Mouse (Mus musculus) intestine, postnatal 0 days (tissue): ENCODE results near the gene Arfgef2. TPM values are rescaled to one million over a fixed set of nuclear protein-coding genes. Genes with fewer than 3 reads are reported as not detected.

Source experiments
- ATAC-seq: fragments of 200-750 bp; cut with Nextera tagmentation; 2 replicates; pipeline ENCODE4 v1.8.0; 2017; ENCODE audit warnings: mild to moderate bottlenecking, moderate TSS enrichment, moderate library complexity
- H3K27ac ChIP-seq: fragments of 300-500 bp; sonication (generic); 2 replicates; pipeline ENCODE4 v1.5.1; 2014; ENCODE audit warnings: mild to moderate bottlenecking, low read depth, low read length, moderate library complexity
- H3K27me3 ChIP-seq: fragments of 300-500 bp; sonication (generic); replicated peaks from 2 replicates; pipeline ENCODE4 v1.6.1; 2014; ENCODE audit warnings: low read length, mixed read lengths; ENCODE audit not compliant: control insufficient read depth, insufficient read depth
- H3K36me3 ChIP-seq: fragments of 300-500 bp; sonication (generic); 2 replicates; pipeline ENCODE4 v1.6.1; 2014; ENCODE audit warnings: mild to moderate bottlenecking, moderate library complexity; ENCODE audit not compliant: control insufficient read depth, insufficient read depth
- H3K4me1 ChIP-seq: fragments of 300-500 bp; sonication (generic); replicated peaks from 2 replicates; pipeline ENCODE4 v1.6.1; 2014; ENCODE audit warnings: antibody characterized with exemption, low read length, mixed read lengths; ENCODE audit not compliant: control insufficient read depth, insufficient read depth
- H3K4me2 ChIP-seq: fragments of 300-500 bp; sonication (generic); replicated peaks from 2 replicates; pipeline ENCODE4 v1.6.1; 2014; ENCODE audit warnings: low read depth, mild to moderate bottlenecking, moderate library complexity
- H3K4me3 ChIP-seq: fragments of 300-500 bp; sonication (generic); 2 replicates; pipeline ENCODE4 v1.5.1; 2014; ENCODE audit warnings: low read depth, low read length
- H3K9ac ChIP-seq: fragments of 300-500 bp; sonication (generic); 2 replicates; pipeline ENCODE4 v1.6.1; 2014; ENCODE audit warnings: mild to moderate bottlenecking, low read depth, low read length
- H3K9me3 ChIP-seq: fragments of 300-500 bp; sonication (generic); 2 replicates; pipeline ENCODE4 v1.6.1; 2016; ENCODE audit warnings: mixed run types; ENCODE audit not compliant: control insufficient read depth
- CTCF ChIP-seq: sonication (generic); IDR thresholded peaks from 2 replicates; pipeline ENCODE4 v1.5.1; 2016; ENCODE audit warnings: low read depth, mild to moderate bottlenecking, control low read depth, antibody characterized with exemption, moderate library complexity
- WGBS: fragments of 180-500 bp; shearing (Covaris S2); extraction: QIAGEN DNeasy Blood & Tissue Kit; methylation state at CpG from one replicate; pipeline ENCODE4 v1.1.7; 2014; 5-methylcytosine and 5-hydroxymethylcytosine counted together
- polyA plus RNA-seq: library from polyadenylated mRNA; unstranded; fragments of >200 nt; fragmentation: Nextera tagmentation; extraction: Ambion mirVana; gene quantifications from 2 replicates; pipeline ENCODE4 v1.2.1, GENCODE M21; 2015

Gene Arfgef2
- polyA plus RNA-seq, 1 experiment from 2014 or later: 6.1 TPM

- H3K27me3 ChIP-seq: no peaks in the 10 kb centered on the region
- WGBS: 92% methylated on average over 7 of the region's 7 CpGs
- H3K36me3 ChIP-seq: peaks cover 68% of the 10 kb centered on the region
- H3K4me2 ChIP-seq: no peak overlapping the region
- H3K9ac ChIP-seq: no peak overlapping the region
- no peak overlapping the region for H3K27ac ChIP-seq
- TF ChIP-seq CTCF: no peak
- no peak overlapping the region for H3K4me3 ChIP-seq
- ATAC-seq: no peak
- no peaks in the 10 kb centered on the region for H3K4me1 ChIP-seq
- no peaks in the 10 kb centered on the region for H3K9me3 ChIP-seq
Measured at GRCm38 (mm10) chr2:166935582-166935981, 130.2 kb downstream of the Arfgef2 start.

DNA sequence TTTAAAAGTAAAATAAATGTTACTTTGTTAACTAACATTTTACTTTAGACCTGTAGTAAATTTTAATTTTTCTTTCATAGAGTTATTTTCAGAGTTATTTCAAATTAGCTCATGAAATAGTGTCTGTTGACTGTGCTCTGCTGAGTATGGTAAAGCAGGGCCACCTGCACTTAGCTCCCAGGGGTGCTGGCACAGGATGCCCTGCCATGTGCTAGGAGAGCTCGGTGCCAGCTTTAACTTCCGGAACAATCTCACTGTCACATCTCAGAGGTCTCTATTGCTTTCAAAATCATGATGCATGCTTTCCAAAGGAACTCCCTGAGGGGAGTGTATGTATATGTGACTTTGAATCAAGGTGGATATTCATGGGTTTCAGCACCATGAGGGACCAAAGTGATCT lies 130.8 kb downstream of the Arfgef2 start:
- WGBS: 78% methylated on average over 2 of the region's 2 CpGs
- H3K9me3 ChIP-seq: no peaks in the 10 kb centered on the region
- peaks cover 69% of the 10 kb centered on the region for H3K36me3 ChIP-seq
- no peak overlapping the region for H3K27ac ChIP-seq
- H3K9ac ChIP-seq: no peak overlapping the region
- no peaks in the 10 kb centered on the region for H3K27me3 ChIP-seq
- TF ChIP-seq CTCF: no peak
- no peak for ATAC-seq
- H3K4me1 ChIP-seq: no peaks in the 10 kb centered on the region
- H3K4me3 ChIP-seq: no peak overlapping the region
- H3K4me2 ChIP-seq: no peak overlapping the region

DNA sequence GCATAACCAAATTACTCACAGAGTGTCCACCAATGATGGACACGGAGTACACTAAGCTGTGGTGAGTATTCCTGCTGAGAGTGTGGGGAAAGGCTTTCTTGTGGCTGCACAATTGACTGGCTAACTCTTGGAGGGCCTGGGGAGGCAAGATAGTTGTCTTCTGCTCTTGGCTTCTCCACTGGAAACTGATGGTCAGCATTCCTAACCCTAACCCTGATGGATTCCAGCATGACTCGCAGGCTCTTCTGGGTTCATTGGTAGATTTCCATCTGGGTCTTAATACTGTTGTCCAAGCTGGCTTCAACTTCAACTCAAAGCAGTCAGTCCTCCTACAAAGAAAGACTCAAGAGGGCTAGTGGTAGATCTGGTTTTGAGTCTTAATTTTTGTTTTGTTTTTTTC lies 137.8 kb downstream of the Arfgef2 start:
- Histone ChIP-seq H3K4me2 (no peak overlapping the region), H3K4me3 (no peak overlapping the region), H3K36me3 (peaks cover 79% of the 10 kb centered on the region), H3K9ac (no peak overlapping the region), H3K9me3 (no peaks in the 10 kb centered on the region), H3K27ac (no peak overlapping the region), H3K27me3 (no peaks in the 10 kb centered on the region), H3K4me1 (no peaks in the 10 kb centered on the region)
- no peak for ATAC-seq
- no peak for TF ChIP-seq CTCF
- WGBS: 91% methylated on average over 2 of the region's 2 CpGs

DNA sequence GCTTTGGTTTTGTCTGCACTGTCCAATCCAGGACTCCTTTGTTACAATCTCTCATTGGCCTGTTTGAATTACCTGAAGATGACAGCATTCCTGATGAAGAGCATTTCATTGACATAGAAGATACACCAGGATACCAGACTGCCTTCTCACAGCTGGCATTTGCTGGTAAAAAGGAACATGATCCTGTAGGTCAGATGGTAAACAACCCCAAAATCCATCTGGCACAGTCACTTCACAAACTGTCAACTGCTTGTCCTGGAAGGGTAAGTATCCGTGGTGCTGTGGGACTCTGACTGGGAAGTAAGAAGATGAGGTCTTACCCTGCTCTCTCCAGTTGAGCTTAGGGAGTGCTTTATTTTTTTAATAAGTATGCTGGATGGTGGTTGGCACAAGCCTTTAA lies 139.0 kb downstream of the Arfgef2 start:
- ATAC-seq: no peak
- no peak overlapping the region for H3K27ac ChIP-seq
- peaks cover 82% of the 10 kb centered on the region for H3K36me3 ChIP-seq
- H3K27me3 ChIP-seq: no peaks in the 10 kb centered on the region
- no peak overlapping the region for H3K4me2 ChIP-seq
- WGBS: 75% methylated on average over 1 of the region's 1 CpGs
- no peak overlapping the region for H3K4me3 ChIP-seq
- no peaks in the 10 kb centered on the region for H3K9me3 ChIP-seq
- TF ChIP-seq CTCF: no peak
- no peaks in the 10 kb centered on the region for H3K4me1 ChIP-seq
- H3K9ac ChIP-seq: no peak overlapping the region

DNA sequence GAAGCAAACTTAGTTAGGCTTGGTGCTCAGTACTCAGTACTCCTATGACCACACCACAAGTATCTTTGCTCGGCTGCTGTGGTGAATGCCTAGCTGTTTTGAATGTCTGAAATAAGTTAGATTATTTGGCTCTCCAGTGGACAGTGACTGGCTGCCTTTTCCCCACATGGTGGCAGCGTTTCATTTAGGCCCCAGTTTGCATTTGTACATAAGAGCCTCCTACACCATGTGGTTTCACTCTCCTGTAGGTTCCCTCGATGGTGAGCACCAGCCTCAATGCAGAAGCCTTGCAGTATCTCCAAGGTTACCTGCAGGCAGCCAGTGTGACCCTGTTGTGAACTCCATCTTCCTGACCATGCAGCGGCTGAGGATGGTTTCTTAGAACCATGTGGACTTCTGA lies 140.1 kb downstream of the Arfgef2 start:
- Histone ChIP-seq H3K4me2 (no peak overlapping the region), H3K36me3 (peaks cover 89% of the 10 kb centered on the region), H3K4me3 (no peak overlapping the region), H3K4me1 (no peaks in the 10 kb centered on the region), H3K27ac (no peak overlapping the region), H3K9me3 (no peaks in the 10 kb centered on the region), H3K27me3 (no peaks in the 10 kb centered on the region), H3K9ac (no peak overlapping the region)
- 41% methylated on average over 4 of the region's 4 CpGs for WGBS
- no peak for ATAC-seq
- peak; percentile 69 for TF ChIP-seq CTCF

Other genes starting within 250 kb of the Arfgef2 start
- gene Prex1, start 91.8 kb upstream of the Arfgef2 start, polyA plus RNA-seq: 4.0 TPM in 2 replicates
- 3.7 and 5.1 TPM in 2 replicates for gene Trp53rkb, start 13.1 kb upstream of the Arfgef2 start, polyA plus RNA-seq
- 20.8 and 22.1 TPM in 2 replicates for gene Cse1l, start 100.5 kb downstream of the Arfgef2 start, polyA plus RNA-seq
- gene Stau1, start 190.7 kb downstream of the Arfgef2 start, polyA plus RNA-seq: 30.0 and 31.0 TPM in 2 replicates
- 15.8 and 16.3 TPM in 2 replicates for gene Ddx27, start 209.6 kb downstream of the Arfgef2 start, polyA plus RNA-seq